Mouse (Mus musculus): Measurements from ENCODE around the gene Bsn. TPM values are rescaled to one million over a fixed set of nuclear protein-coding genes. Genes with fewer than 3 reads are reported as not detected.

Bsn gene
- polyA plus RNA-seq, 1 experiment from 2014 or later: 1.2 TPM

- H3K9me3 ChIP-seq: no peaks in the 10 kb centered on the region
- H3K9ac ChIP-seq (replicated peaks): peak within 1 kb of the TSS; percentile 45; the same call in 1 of the 2 replicates
- WGBS: 54% methylated on average over 20 of the region's 20 CpGs
- peak; percentile 9; the same call in 1 of the 2 replicates for ATAC-seq (ENCODE audit: insufficient number of reproducible peaks, insufficient read depth, low FRiP score, low TSS enrichment, low read depth)
- H3K36me3 ChIP-seq: peaks cover 71% of the 10 kb centered on the region
- H3K27ac ChIP-seq: 0 out of 2 replicates have a peak within 1 kb of the TSS, but pooled peaks have one; percentile 23
- peaks cover 19% of the 10 kb centered on the region for H3K4me1 ChIP-seq (replicated peaks)
- peak within 1 kb of the TSS; percentile 48 for H3K4me2 ChIP-seq
- no peaks in the 10 kb centered on the region for H3K27me3 ChIP-seq
- H3K4me3 ChIP-seq (replicated peaks): no peak within 1 kb of the TSS; the same call in 1 of the 2 replicates
Observed at GRCm38 (mm10) chr9:108052885-108053664, 137.1 kb downstream of the Bsn start, which contains the start of gene Amigo3. Amigo3 (plus strand) TSS chr9:108053159.

GRCm38 (mm10) chr9:108052411-108052810 is 137.8 kb downstream of the Bsn start:
- Histone ChIP-seq H3K4me2 (no peak overlapping the region), H3K9me3 (no peaks in the 10 kb centered on the region), H3K9ac (replicated peaks) (no peak overlapping the region), H3K36me3 (peaks cover 69% of the 10 kb centered on the region), H3K27me3 (no peaks in the 10 kb centered on the region), H3K4me3 (replicated peaks) (no peak overlapping the region), H3K27ac (no peak overlapping the region), H3K4me1 (replicated peaks) (peaks cover 26% of the 10 kb centered on the region)
- 73% methylated on average over 7 of the region's 7 CpGs for WGBS
- no peak for ATAC-seq (ENCODE audit: insufficient number of reproducible peaks, insufficient read depth, low FRiP score, low TSS enrichment, low read depth)

- WGBS: 81% methylated on average over 4 of the region's 4 CpGs
- H3K36me3 ChIP-seq: peaks cover 68% of the 10 kb centered on the region
- no peak for ATAC-seq (ENCODE audit: insufficient number of reproducible peaks, insufficient read depth, low FRiP score, low TSS enrichment, low read depth)
Observed at GRCm38 (mm10) chr9:108051931-108052220, 138.3 kb downstream of the Bsn start.

GRCm38 (mm10) chr9:108051184-108051930 is 138.8 kb downstream of the Bsn start:
- H3K27me3 ChIP-seq: no peaks in the 10 kb centered on the region

More at GRCm38 (mm10) chr9:108051931-108052220, 138.3 kb downstream of the Bsn start:
- Histone ChIP-seq H3K9ac (replicated peaks) (no peak overlapping the region), H3K4me1 (replicated peaks) (peaks cover 26% of the 10 kb centered on the region), H3K9me3 (no peaks in the 10 kb centered on the region), H3K27me3 (no peaks in the 10 kb centered on the region), H3K27ac (no peak overlapping the region), H3K4me2 (no peak overlapping the region), H3K4me3 (replicated peaks) (no peak overlapping the region)

GRCm38 (mm10) chr9:108049561-108050251 is 140.5 kb downstream of the Bsn start:
- H3K36me3 ChIP-seq: peaks cover 68% of the 10 kb centered on the region
- 41% methylated on average over 15 of the region's 15 CpGs for WGBS
- ATAC-seq (ENCODE audit: insufficient number of reproducible peaks, insufficient read depth, low FRiP score, low TSS enrichment, low read depth): no peak

More at GRCm38 (mm10) chr9:108051184-108051930, 138.8 kb downstream of the Bsn start:
- Histone ChIP-seq H3K36me3 (peaks cover 68% of the 10 kb centered on the region), H3K4me3 (replicated peaks) (no peak overlapping the region), H3K4me1 (replicated peaks) (peaks cover 26% of the 10 kb centered on the region), H3K9ac (replicated peaks) (no peak overlapping the region), H3K9me3 (no peaks in the 10 kb centered on the region), H3K4me2 (no peak overlapping the region), H3K27ac (no peak overlapping the region)
- ATAC-seq (ENCODE audit: insufficient number of reproducible peaks, insufficient read depth, low FRiP score, low TSS enrichment, low read depth): no peak
- WGBS: 93% methylated on average over 15 of the region's 15 CpGs

GRCm38 (mm10) chr9:108049016-108049455 is 141.1 kb downstream of the Bsn start, which contains the start of gene Gmppb:
Gmppb (plus strand) TSS chr9:108049242.
- peaks cover 64% of the 10 kb centered on the region for H3K36me3 ChIP-seq
- peak within 1 kb of the TSS; percentile 74 for H3K4me3 ChIP-seq (replicated peaks)
- peak within 1 kb of the TSS; percentile 78 for H3K27ac ChIP-seq
- no peaks in the 10 kb centered on the region for H3K27me3 ChIP-seq
- no peaks in the 10 kb centered on the region for H3K9me3 ChIP-seq
- peak within 1 kb of the TSS; percentile 69 for H3K9ac ChIP-seq (replicated peaks)
- ATAC-seq (ENCODE audit: insufficient number of reproducible peaks, insufficient read depth, low FRiP score, low TSS enrichment, low read depth): peak; percentile 91
- WGBS: under 1% methylated on average over 37 of the region's 39 CpGs
- H3K4me2 ChIP-seq: peak within 1 kb of the TSS; percentile 93
- peaks cover 26% of the 10 kb centered on the region for H3K4me1 ChIP-seq (replicated peaks)

More at GRCm38 (mm10) chr9:108049561-108050251, 140.5 kb downstream of the Bsn start:
- no peaks in the 10 kb centered on the region for H3K27me3 ChIP-seq
- peaks cover 26% of the 10 kb centered on the region for H3K4me1 ChIP-seq (replicated peaks)
- peak overlapping the region; percentile 69 for H3K9ac ChIP-seq (replicated peaks)
- peak overlapping the region; percentile 68 for H3K27ac ChIP-seq
- no peaks in the 10 kb centered on the region for H3K9me3 ChIP-seq
- H3K4me2 ChIP-seq: peak overlapping the region; percentile 93
- peak overlapping the region; percentile 74 for H3K4me3 ChIP-seq (replicated peaks)

GRCm38 (mm10) chr9:108048566-108048955 is 141.6 kb downstream of the Bsn start:
- H3K9ac ChIP-seq (replicated peaks): peak overlapping the region; percentile 44; the same call in 1 of the 2 replicates
- peak overlapping the region; percentile 93 for H3K4me2 ChIP-seq
- no peaks in the 10 kb centered on the region for H3K27me3 ChIP-seq
- 3% methylated on average over 19 of the region's 19 CpGs for WGBS
- H3K36me3 ChIP-seq: peaks cover 61% of the 10 kb centered on the region
- peak; percentile 57 for ATAC-seq (ENCODE audit: insufficient number of reproducible peaks, insufficient read depth, low FRiP score, low TSS enrichment, low read depth)
- H3K4me1 ChIP-seq (replicated peaks): peaks cover 26% of the 10 kb centered on the region
- H3K9me3 ChIP-seq: no peaks in the 10 kb centered on the region
- H3K27ac ChIP-seq: peak overlapping the region; percentile 78
- peak overlapping the region; percentile 74 for H3K4me3 ChIP-seq (replicated peaks)

- H3K27ac ChIP-seq: peak overlapping the region; percentile 78
- no peaks in the 10 kb centered on the region for H3K9me3 ChIP-seq
- peak overlapping the region; percentile 74 for H3K4me3 ChIP-seq (replicated peaks)
- peak overlapping the region; percentile 93 for H3K4me2 ChIP-seq
- no peak for ATAC-seq (ENCODE audit: insufficient number of reproducible peaks, insufficient read depth, low FRiP score, low TSS enrichment, low read depth)
- peaks cover 63% of the 10 kb centered on the region for H3K36me3 ChIP-seq
- H3K9ac ChIP-seq (replicated peaks): peak overlapping the region; percentile 44; the same call in 1 of the 2 replicates
- peaks cover 20% of the 10 kb centered on the region for H3K4me1 ChIP-seq (replicated peaks)
- no peaks in the 10 kb centered on the region for H3K27me3 ChIP-seq
- WGBS: 46% methylated on average over 17 of the region's 17 CpGs
Observed at GRCm38 (mm10) chr9:108047601-108048565, 142.3 kb downstream of the Bsn start.

GRCm38 (mm10) chr9:108046582-108046981 is 143.6 kb downstream of the Bsn start:
- H3K9ac ChIP-seq (replicated peaks): no peak overlapping the region
- ATAC-seq (ENCODE audit: insufficient number of reproducible peaks, insufficient read depth, low FRiP score, low TSS enrichment, low read depth): no peak
- peaks cover 69% of the 10 kb centered on the region for H3K36me3 ChIP-seq
- no peaks in the 10 kb centered on the region for H3K9me3 ChIP-seq
- H3K4me3 ChIP-seq (replicated peaks): no peak overlapping the region
- no peaks in the 10 kb centered on the region for H3K27me3 ChIP-seq
- 84% methylated on average over 4 of the region's 4 CpGs for WGBS
- no peak overlapping the region for H3K27ac ChIP-seq
- peaks cover 20% of the 10 kb centered on the region for H3K4me1 ChIP-seq (replicated peaks)
- no peak overlapping the region for H3K4me2 ChIP-seq
